Mouse (Mus musculus) ovary, postnatal 14 days (tissue): ENCODE measurements around the gene Camkk2.

Experiments
- DNase-seq: peaks from one replicate; pipeline ENCODE4 v3.0.0; 2022; ENCODE audit warnings: low spot score

Gene Camkk2

DNA sequence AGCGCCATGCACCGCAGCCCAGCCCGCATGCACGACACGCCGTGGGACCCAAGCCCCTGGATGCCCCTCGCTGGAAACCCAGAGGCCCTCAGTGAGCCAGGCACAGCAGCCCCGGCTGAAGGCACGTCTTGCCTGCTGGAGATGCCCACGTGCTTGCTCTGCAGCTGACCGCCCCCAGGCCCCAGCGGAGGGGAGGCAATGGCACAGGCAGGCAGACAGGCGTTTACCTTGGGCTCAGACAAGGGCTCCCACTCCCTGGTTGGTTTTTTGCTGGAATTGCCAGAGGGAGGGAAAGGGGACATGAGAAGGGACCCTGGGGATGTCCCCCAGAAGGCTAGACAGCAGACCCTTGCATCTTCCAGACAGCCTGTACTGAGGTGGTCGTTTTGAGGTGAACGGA, 42.4 kb downstream of the Camkk2 start:
- DNase-seq = no peak

DNA sequence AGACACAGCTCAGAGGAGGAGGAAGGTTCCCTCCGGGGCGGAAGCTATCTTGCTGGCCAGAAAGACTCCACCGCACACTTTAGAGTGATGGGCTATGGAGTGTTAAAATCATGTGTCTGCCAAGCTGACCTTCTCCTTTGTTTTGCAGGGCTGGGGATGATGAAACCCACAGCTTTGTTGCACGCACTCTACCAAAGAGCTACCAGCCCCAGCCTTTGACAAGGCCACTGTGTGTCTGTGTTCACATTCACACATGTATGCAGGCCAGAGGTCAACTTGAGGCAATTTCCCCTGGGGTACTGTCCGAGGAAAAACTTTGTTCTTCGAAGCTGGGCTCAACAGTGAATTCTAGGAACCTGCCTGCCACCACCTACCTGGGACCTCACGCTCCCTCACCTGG, 43.4 kb downstream of the Camkk2 start:
- no peak for DNase-seq

- DNase-seq = no peak
These were observed 45.3 kb downstream of the Camkk2 start for GRCm38 (mm10) chr5:122733881-122734280.

- no peak for DNase-seq
These were observed 47.1 kb downstream of the Camkk2 start for GRCm38 (mm10) chr5:122731991-122732673.

DNA sequence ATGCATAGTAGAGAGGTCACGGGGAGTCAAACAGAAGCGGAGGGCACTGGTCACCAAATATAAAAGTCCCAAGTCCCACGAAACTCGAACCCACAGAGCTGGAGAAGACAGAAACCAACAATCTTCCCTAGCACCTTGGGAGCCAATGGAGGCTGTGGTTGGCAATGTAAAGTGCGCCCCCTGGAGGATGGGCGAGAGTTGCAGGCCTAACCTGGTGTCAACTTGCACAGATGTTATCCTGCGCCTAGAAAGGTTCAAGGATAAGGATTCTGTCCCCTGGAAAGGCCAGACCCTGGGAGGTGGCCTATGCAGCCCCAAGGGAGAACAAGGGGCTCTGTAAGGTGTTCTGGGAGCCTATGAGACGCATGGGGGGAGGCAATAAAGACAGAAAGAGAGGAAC, 47.9 kb downstream of the Camkk2 start:
- peak; percentile 52 for DNase-seq

- no peak for DNase-seq
These were observed 48.4 kb downstream of the Camkk2 start for GRCm38 (mm10) chr5:122730776-122731175.

DNA sequence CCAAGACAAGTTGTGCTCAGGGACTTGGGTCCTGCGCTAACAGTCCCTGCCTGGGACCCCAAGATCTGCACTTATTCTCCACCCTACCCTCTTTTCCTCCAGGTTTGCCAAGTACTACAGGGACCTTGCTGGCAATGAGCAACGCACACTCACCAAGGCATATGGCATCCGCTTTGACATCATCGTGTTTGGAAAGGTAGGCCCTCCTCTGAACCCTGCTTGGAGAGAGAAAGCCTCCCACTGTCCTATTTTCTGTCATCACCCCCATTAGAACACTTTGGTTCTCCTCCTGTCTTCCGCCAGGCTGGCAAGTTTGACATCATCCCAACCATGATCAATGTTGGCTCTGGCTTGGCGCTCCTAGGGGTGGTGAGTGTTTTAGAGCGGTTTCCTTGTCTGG, 52.1 kb downstream of the Camkk2 start:
- no peak for DNase-seq

GRCm38 (mm10) chr5:122726595-122726994, 52.6 kb downstream of the Camkk2 start:
- no peak for DNase-seq

DNA sequence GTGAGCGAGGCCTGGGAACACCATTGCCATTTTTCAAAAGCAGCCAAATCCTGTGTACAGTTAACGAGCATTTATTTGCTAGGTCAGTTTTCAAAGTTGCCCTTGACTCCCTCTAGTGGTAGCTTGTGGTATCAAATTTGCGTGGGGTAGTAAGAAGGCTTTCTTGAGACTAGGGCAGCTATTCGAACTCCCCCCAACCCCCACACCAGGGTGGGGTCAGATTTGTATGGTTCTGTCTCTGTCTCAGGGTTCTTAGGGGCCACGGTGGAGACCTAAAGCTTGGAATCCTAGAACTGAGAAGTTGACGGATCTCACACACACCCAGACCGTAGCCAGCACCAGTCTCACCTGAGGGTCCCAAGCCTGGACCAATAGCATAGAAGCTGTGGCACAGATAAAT, 53.1 kb downstream of the Camkk2 start:
- DNase-seq = peak; percentile 66

DNA sequence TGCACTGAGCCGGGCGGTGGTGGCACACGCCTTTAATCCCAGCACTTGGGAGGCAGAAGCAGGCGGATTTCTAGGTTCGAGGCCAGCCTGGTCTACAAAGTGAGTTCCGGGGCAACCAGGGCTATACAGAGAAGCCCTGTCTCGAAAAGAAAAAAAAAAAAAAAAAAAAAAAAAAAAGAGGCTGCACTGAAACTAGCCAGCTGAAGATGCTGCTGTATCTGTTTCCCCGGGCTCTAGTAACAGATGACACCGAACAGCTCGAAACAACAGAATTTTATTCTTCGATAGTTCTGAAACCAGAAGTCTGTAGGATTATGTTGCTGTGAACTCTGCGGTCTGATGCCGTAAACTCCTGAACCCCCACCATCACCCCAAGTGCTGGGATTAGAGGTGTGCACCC, 53.8 kb downstream of the Camkk2 start:
- DNase-seq = no peak

GRCm38 (mm10) chr5:122719168-122719567, 60.0 kb downstream of the Camkk2 start:
- DNase-seq = no peak

DNA sequence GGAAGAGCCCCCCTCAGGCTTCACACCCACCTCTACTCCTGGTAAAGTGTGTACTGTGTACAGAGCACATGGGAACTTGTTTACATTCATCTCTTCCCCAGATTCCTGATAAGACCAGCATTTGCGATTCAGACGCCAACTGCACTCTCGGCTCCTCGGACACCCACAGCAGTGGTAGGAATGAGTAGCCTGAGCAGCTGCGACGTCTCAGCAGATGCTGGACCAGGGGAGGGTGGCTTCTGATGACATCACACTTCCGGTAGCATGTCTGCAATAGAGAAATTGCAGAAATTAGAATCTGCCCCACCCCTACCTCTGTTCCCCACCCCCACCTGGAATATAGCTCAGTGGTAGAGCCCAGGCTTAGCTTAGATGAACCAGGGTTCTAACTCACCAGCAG, 60.8 kb downstream of the Camkk2 start:
- no peak for DNase-seq

- no peak for DNase-seq
These were observed 62.4 kb downstream of the Camkk2 start for GRCm38 (mm10) chr5:122716793-122717192.

DNA sequence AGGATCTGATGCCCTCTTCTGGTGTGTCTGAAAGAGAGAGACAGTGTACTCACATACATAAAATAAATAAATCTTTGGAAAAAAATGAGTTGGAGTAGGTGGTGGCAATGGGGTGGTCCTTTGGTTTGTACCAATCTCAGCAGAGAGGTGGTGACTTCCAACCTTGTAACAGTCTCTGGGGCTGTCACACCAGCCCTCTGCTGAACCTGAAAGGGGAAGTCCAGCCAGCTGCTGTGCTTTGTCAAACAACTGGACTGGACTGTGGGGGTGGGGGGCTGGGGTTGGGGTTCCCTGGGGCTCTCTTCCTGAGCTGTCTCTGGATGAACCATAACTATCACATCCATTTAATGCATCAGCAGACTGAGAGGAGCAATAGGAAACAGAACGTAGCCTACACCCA, 63.5 kb downstream of the Camkk2 start:
- DNase-seq = no peak

DNA sequence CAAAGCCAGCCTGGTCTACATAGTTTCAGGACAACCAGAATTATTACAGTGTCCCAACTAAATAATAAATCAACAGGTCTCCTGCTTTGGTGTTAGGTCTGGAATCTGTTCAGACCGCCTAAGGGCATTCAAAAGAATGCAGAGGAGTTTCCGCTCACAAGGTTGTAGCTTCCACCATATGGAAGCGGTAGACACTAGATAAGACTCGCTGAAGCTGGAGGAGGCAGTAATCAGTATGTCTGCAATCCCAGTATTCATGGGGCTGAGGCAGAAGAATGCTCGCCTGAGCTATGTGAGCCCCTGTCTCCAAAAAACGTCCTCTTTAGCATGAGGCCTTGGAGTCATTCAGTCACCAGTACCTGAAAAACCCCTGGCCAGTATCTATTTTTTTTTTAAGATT, 70.4 kb downstream of the Camkk2 start:
- no peak for DNase-seq

DNA sequence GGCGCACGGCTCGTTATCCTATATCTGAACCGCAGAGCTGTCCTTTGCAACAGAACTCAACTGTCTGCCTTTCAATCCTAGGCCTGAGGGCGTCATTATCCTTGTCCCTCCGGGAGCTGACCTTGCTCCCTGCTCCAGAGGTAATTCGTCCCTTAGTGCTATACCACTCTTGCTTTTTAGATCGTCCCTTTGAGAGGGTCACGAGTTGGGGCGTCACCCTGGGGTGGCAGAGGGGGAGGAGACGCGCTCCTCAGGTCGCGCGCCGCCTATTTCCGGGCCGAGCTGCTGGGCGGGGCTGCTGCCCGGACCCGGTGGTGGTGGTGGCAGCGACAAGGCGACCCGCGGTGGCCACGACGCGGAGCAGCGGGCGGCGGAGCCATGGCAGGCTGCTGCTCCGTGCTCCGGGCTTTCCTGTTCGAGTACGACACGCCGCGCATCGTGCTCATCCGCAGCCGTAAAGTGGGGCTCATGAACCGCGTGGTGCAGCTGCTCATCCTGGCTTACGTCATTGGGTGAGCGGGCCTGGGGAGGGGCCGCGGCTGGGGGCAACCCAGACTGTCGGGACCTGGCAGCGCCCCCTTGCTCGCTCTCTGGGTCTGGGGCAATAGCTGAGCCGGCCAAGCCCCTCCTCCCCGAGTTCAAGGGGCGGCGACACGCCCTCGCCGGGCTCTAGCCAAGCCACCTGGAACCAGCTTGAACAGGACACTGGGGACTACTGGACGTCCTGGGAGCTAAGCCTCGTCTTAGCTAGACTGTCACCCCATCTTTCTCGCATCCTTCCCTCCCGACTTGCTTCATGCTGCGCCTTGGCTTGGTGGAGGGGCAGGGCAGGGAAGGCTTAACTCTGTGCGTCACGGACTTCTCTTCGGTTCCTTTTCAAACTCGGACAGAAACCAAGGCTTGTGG, 71.7 kb downstream of the Camkk2 start, which contains the start of gene P2rx4:
P2rx4 (plus strand) TSS at position 269 of the 906 bp plus-strand sequence.
- peak; percentile 65 for DNase-seq

DNA sequence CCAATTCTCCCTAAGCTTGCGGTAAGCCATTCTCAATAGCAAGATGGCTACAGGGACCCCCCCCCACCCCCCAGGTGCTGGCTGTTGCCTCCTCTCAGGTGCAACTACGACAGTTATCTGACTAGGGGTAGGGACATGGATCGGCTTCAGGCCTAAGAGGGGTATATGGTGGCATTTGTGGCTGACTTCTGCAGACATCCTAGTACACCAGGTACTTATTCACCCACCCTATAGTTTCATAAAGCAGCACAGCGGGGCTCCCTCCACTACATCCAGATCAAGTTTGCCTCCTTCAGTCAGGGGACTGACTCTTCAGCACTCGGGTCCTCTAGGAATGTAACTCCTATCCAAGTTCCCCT, 72.3 kb downstream of the Camkk2 start:
- peak; percentile 23 for DNase-seq

DNA sequence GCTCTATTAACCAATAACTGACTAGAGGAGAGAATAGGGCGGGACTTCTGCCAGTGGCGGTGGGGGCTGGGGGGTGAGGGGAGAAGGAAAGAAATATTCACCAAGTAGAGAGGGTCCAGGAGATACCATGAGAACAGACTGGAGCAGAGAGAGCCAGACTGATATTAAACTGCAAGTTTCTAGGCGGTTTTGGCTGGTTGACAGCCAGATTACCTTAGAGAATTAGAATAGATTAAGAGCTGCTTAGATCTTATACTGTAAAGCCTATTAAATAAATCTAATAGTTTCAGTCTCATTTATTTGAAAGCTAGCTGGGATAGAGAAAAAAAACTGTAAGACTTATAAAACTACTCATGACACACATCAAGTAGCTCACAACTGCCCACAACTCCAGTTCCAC, 74.0 kb downstream of the Camkk2 start:
- no peak for DNase-seq

DNA sequence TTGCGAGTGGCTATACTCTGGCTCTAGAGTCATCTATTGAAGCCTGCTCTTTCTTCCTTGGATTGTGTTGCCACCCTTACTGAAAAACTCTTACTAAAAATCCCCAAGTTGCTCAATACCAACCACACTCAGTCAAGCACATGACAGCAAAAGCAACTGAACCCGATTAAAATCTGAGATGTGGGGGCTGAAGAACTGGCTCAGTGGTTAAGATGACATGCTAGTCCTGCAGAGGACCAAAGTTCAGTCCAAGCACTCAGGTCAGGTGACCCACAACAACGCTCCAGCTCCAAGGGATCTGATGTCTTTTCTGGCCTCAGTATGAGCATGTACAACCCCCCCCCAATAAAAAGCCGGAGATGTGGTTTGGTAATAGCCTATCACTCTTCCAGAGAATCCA, 74.6 kb downstream of the Camkk2 start:
- DNase-seq = no peak

- no peak for DNase-seq
These were observed 75.6 kb downstream of the Camkk2 start for GRCm38 (mm10) chr5:122703574-122703973.

DNA sequence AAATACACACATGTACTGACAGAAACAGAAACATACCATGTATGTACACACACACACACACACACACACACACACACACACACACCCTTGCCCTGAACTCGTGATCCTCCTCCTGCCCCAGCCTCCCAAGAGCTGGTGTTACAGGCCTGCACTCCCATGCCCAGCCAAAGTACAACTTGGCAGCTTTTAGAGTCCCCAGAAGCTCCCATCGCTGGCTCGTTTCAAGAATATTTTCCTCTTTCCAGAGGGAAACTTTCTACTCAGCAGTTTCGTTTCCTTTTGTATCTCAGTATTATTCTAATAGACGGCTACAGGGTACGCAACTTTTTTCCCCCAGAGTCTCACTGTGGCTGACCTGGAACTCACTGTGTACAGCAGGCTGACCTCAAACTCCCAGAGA, 77.1 kb downstream of the Camkk2 start:
- DNase-seq = no peak

DNA sequence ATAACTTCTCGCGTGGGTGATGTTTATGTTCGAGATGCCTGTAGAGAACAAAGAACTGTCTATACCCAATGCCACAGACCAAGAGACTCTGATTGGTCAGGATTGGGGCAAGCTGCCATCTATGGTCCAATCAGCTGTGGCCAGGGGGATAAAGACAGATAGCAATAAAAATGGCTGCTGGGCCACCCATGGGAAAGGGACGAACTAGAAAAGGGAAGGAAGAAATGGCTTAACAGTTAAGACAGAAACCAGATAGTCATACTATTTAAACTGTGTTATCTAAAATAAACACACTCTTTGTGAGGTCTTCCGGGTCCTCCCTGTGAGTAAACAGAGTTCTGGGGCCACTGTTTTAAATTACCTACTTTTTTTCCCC, 78.4 kb downstream of the Camkk2 start:
- no peak for DNase-seq

DNA sequence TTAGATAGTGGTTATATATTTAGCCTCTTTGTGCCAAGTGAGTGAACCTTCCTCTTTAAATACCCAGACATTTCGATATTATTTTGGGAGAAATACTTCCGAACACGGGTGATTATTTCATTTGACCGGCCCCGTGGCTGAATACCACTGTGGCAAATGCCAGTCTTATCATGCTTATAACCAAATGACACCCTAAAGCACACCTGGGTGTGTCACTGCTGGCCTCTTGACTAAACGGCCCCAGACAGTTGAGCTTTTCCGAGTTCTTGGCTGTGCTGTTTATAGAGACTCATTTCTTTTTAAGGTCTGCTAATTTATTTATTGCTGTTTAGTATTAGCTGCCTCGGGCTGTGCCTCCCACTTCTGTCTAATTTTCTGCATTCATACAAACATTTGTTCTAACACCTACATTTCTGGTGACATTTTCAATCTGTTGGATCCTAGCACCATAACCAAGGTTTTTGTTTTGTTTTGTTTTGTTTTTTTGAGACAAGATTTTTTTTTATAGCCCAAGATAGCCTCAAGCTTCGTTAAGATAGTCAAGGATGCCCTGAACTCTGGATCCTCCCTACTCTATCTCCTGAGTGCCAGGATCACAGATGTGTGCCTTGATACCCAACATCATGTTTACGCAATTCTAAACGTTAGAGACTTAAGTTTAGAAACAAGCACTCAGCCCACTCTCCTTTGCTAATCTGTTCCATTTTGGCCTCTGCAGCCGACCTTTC, 78.9 kb downstream of the Camkk2 start:
- DNase-seq = no peak
